Mouse (Mus musculus) lung, adult 2 months (tissue): ENCODE measurements around the gene Gm28308. TPM values are rescaled to one million over a fixed set of nuclear protein-coding genes. Genes with fewer than 3 reads are reported as not detected.

ENCODE experiments used
- DNase-seq: peaks from one replicate; pipeline ENCODE4 v3.0.0; 2022
- H3K4me1 ChIP-seq: fragments of 200-500 bp; 2 replicates; pipeline ENCODE4 v1.6.1; 2011; ENCODE audit warnings: low read length; ENCODE audit not compliant: control insufficient read depth, insufficient read depth
- H3K4me3 ChIP-seq: fragments of 200-500 bp; replicated peaks from 2 replicates; pipeline ENCODE3; 2011; ENCODE audit warnings: low read depth, mild to moderate bottlenecking, control low read depth, low read length; ENCODE audit errors: extremely low read depth
- CTCF ChIP-seq: fragments of 200-500 bp; IDR thresholded peaks from 2 replicates; pipeline ENCODE4 v1.5.1; 2011; ENCODE audit warnings: mild to moderate bottlenecking, low read length, control low read depth; ENCODE audit not compliant: insufficient read depth
- POLR2A ChIP-seq: fragments of 200-500 bp; IDR thresholded peaks from 2 replicates; pipeline ENCODE4 v1.6.1; 2011; ENCODE audit warnings: low read depth, mild to moderate bottlenecking, control low read depth, low read length, borderline replicate concordance; ENCODE audit errors: extremely low read depth
- WGBS: fragments of 180-500 bp; shearing (Covaris S2); methylation state at CpG from one replicate; pipeline ENCODE4 v1.1.7; 2018; 5-methylcytosine and 5-hydroxymethylcytosine counted together
- polyA plus RNA-seq: library from polyadenylated mRNA; depleted of rRNA; stranded (reverse); fragments of >200 nt; gene quantifications from 2 replicates; pipeline ENCODE4 v1.2.3, GENCODE M21; 2012; rRNA removed

The Gm28308 gene
- polyA plus RNA-seq, 1 experiment: 0.39 TPM

- H3K4me3 ChIP-seq: no peak overlapping the region
- WGBS: 68% methylated on average over 4 of the region's 4 CpGs
- H3K4me1 ChIP-seq: no peaks in the 10 kb centered on the region
- TF ChIP-seq POLR2A (no peak), CTCF (no peak)
- DNase-seq: no peak
Observed at GRCm38 (mm10) chr6:52123673-52124072, 89.5 kb downstream of the Gm28308 start.

GRCm38 (mm10) chr6:52121173-52121572 lies 92.0 kb downstream of the Gm28308 start:
- H3K4me3 ChIP-seq: no peak overlapping the region
- TF ChIP-seq CTCF: no peak
- no peak for TF ChIP-seq POLR2A
- 62% methylated on average over 3 of the region's 3 CpGs for WGBS
- no peak for DNase-seq
- H3K4me1 ChIP-seq: no peaks in the 10 kb centered on the region

- Histone ChIP-seq H3K4me1 (no peaks in the 10 kb centered on the region), H3K4me3 (no peak overlapping the region)
- TF ChIP-seq POLR2A: no peak
- TF ChIP-seq CTCF: no peak
- WGBS: 51% methylated on average over 6 of the region's 6 CpGs
- no peak for DNase-seq
Observed at GRCm38 (mm10) chr6:52118903-52119635, 94.1 kb downstream of the Gm28308 start.

GRCm38 (mm10) chr6:52115899-52116298 lies 97.2 kb downstream of the Gm28308 start:
- Histone ChIP-seq H3K4me1 (no peaks in the 10 kb centered on the region), H3K4me3 (no peak overlapping the region)
- no peak for DNase-seq
- 47% methylated on average over 5 of the region's 5 CpGs for WGBS
- TF ChIP-seq CTCF (no peak), POLR2A (no peak)

Other genes starting within 250 kb of the Gm28308 start
- 13.7 and 25.4 TPM in 2 replicates for gene Skap2, start 200.8 kb downstream of the Gm28308 start, polyA plus RNA-seq
- 1.4 and 1.9 TPM in 2 replicates for gene Hoxa1, start 55.0 kb downstream of the Gm28308 start, polyA plus RNA-seq
- 4.2 and 4.7 TPM in 2 replicates for gene Hoxa2, start 48.5 kb downstream of the Gm28308 start, polyA plus RNA-seq
- 0.26 and 0.31 TPM in 2 replicates for gene 5730596B20Rik, start 35.8 kb downstream of the Gm28308 start, polyA plus RNA-seq
- gene Hoxa4, start 21.6 kb downstream of the Gm28308 start, polyA plus RNA-seq: 5.7 and 8.4 TPM in 2 replicates
- gene Hoxa5, start 8.8 kb downstream of the Gm28308 start, polyA plus RNA-seq: 29.1 and 46.9 TPM in 2 replicates
- gene Hoxa6, start 4.6 kb downstream of the Gm28308 start, polyA plus RNA-seq: 1.7 and 2.3 TPM in 2 replicates
- 12.8 and 13.4 TPM in 2 replicates for gene Hoxa3, start within 50 bp of the Gm28308 start, polyA plus RNA-seq
- gene Hoxa7, start 8.5 kb upstream of the Gm28308 start, polyA plus RNA-seq: 6.6 and 8.3 TPM in 2 replicates
- gene Hoxa9, start 17.8 kb upstream of the Gm28308 start, polyA plus RNA-seq: 0.23 TPM in 1 of 2 replicates, not detected in the other
- gene Hoxa10, start 27.5 kb upstream of the Gm28308 start, polyA plus RNA-seq: 0.23 TPM in 1 of 2 replicates, not detected in the other
- not detected in 2 replicates for gene Hoxa11, start 32.5 kb upstream of the Gm28308 start, polyA plus RNA-seq
- gene Hoxa13, start 47.5 kb upstream of the Gm28308 start, polyA plus RNA-seq: 0.22 TPM in 1 of 2 replicates, not detected in the other
- 0.05 TPM in 1 of 2 replicates, not detected in the other for gene Evx1, start 100.2 kb upstream of the Gm28308 start, polyA plus RNA-seq